Mouse (Mus musculus): Measurements from ENCODE around the gene Nckap5l. TPM values are rescaled to one million over a fixed set of nuclear protein-coding genes. Genes with fewer than 3 reads are reported as not detected.

Gene Nckap5l
- 27.7 TPM for polyA plus RNA-seq (2017; shearing (Covaris generic))

GRCm38 (mm10) chr15:99457606-99458401 is at the start of gene Nckap5l:
Gene Nckap5l, minus strand, starts transcription at chr15:99457748.

GRCm38 (mm10) chr15:99474576-99474926 is 17.0 kb upstream of the Nckap5l start, which contains the start of gene Bcdin3d:
Gene Bcdin3d, minus strand, starts transcription at chr15:99474730.

GRCm38 (mm10) chr15:99392486-99393385 is 64.8 kb downstream of the Nckap5l start, which contains the start of gene Tmbim6:
Gene Tmbim6, plus strand, starts transcription at chr15:99392882.

Other genes starting within 250 kb of the Nckap5l start
- 1.7 TPM for gene Kcnh3, start 232.9 kb downstream of the Nckap5l start, polyA plus RNA-seq (2017; shearing (Covaris generic))
- 89.8 TPM for gene Mcrs1, start 205.8 kb downstream of the Nckap5l start, polyA plus RNA-seq (2017; shearing (Covaris generic))
- 26.7 TPM for gene Prpf40b, start 162.7 kb downstream of the Nckap5l start, polyA plus RNA-seq (2017; shearing (Covaris generic))
- 0.71 TPM for gene Fam186b, start 161.9 kb downstream of the Nckap5l start, polyA plus RNA-seq (2017; shearing (Covaris generic))
- gene Fmnl3, start 87.3 kb downstream of the Nckap5l start, polyA plus RNA-seq (2017; shearing (Covaris generic)) = 48.1 TPM
- gene Tmbim6, start 64.9 kb downstream of the Nckap5l start, polyA plus RNA-seq (2017; shearing (Covaris generic)) = 123 TPM
- gene Bcdin3d, start 17.0 kb upstream of the Nckap5l start, polyA plus RNA-seq (2017; shearing (Covaris generic)) = 13.2 TPM
- 0.02 TPM for gene Faim2, start 70.4 kb upstream of the Nckap5l start, polyA plus RNA-seq (2017; shearing (Covaris generic))
- gene Aqp2, start 121.3 kb upstream of the Nckap5l start, polyA plus RNA-seq (2017; shearing (Covaris generic)) = not detected
- gene Aqp5, start 133.0 kb upstream of the Nckap5l start, polyA plus RNA-seq (2017; shearing (Covaris generic)) = not detected
- gene Aqp6, start 143.7 kb upstream of the Nckap5l start, polyA plus RNA-seq (2017; shearing (Covaris generic)) = not detected
- gene Racgap1, start 193.9 kb upstream of the Nckap5l start, polyA plus RNA-seq (2017; shearing (Covaris generic)) = 4.4 TPM
- gene Asic1, start 212.6 kb upstream of the Nckap5l start, polyA plus RNA-seq (2017; shearing (Covaris generic)) = 0.80 TPM
- 36.0 TPM for gene Smarcd1, start 244.4 kb upstream of the Nckap5l start, polyA plus RNA-seq (2017; shearing (Covaris generic))
- not detected for gene Gm17349, start 247.7 kb upstream of the Nckap5l start, polyA plus RNA-seq (2017; shearing (Covaris generic))

All from naive thymus-derived CD4-positive, alpha-beta T cell, adult 5 months (primary cell).